Mouse (Mus musculus): Measurements from ENCODE around the gene Lmbr1l. TPM values are rescaled to one million over a fixed set of nuclear protein-coding genes. Genes with fewer than 3 reads are reported as not detected.

The Lmbr1l gene
- polyA plus RNA-seq, 1 experiment from 2014 or later: 43.2 TPM

- no peak overlapping the region for H3K4me3 ChIP-seq
- no peak overlapping the region for H3K9ac ChIP-seq (replicated peaks)
- H3K27ac ChIP-seq (replicated peaks): no peak overlapping the region
- ATAC-seq (replicated peaks): peak; percentile 74
- peaks cover 30% of the 10 kb centered on the region for H3K4me1 ChIP-seq
- no peaks in the 10 kb centered on the region for H3K9me3 ChIP-seq
- H3K4me2 ChIP-seq (replicated peaks): no peak overlapping the region
- 40% methylated on average over 6 of the region's 6 CpGs for WGBS
- no peaks in the 10 kb centered on the region for H3K36me3 ChIP-seq
- H3K27me3 ChIP-seq: peaks cover 60% of the 10 kb centered on the region
Measured at GRCm38 (mm10) chr15:98891907-98892606, 26.0 kb downstream of the Lmbr1l start.

GRCm38 (mm10) chr15:98891198-98891742, 26.8 kb downstream of the Lmbr1l start:
- no peak overlapping the region for H3K9ac ChIP-seq (replicated peaks)
- no peak overlapping the region for H3K4me2 ChIP-seq (replicated peaks)
- peaks cover 53% of the 10 kb centered on the region for H3K27me3 ChIP-seq
- H3K36me3 ChIP-seq: no peaks in the 10 kb centered on the region
- H3K9me3 ChIP-seq: no peaks in the 10 kb centered on the region
- no peak overlapping the region for H3K27ac ChIP-seq (replicated peaks)
- ATAC-seq (replicated peaks): no peak
- 14% methylated on average over 19 of the region's 19 CpGs for WGBS
- 0 out of 2 replicates have a peak overlapping the region, but pooled peaks have one; percentile 5 for H3K4me3 ChIP-seq
- peaks cover 29% of the 10 kb centered on the region for H3K4me1 ChIP-seq

- H3K9me3 ChIP-seq: no peaks in the 10 kb centered on the region
- no peak overlapping the region for H3K27ac ChIP-seq (replicated peaks)
- ATAC-seq (replicated peaks): no peak
- WGBS: 70% methylated on average over 7 of the region's 7 CpGs
- H3K27me3 ChIP-seq: peaks cover 15% of the 10 kb centered on the region; the same call in 1 of the 2 replicates
- no peak overlapping the region for H3K9ac ChIP-seq (replicated peaks)
- no peaks in the 10 kb centered on the region for H3K36me3 ChIP-seq
- no peak overlapping the region for H3K4me3 ChIP-seq
- H3K4me2 ChIP-seq (replicated peaks): no peak overlapping the region
- H3K4me1 ChIP-seq: peaks cover 3% of the 10 kb centered on the region; the same call in 1 of the 2 replicates
Measured at GRCm38 (mm10) chr15:98887526-98887925, 30.5 kb downstream of the Lmbr1l start.

- Histone ChIP-seq H3K4me3 (no peak overlapping the region), H3K36me3 (no peaks in the 10 kb centered on the region), H3K9ac (replicated peaks) (no peak overlapping the region), H3K4me2 (replicated peaks) (no peak overlapping the region), H3K4me1 (peaks cover 3% of the 10 kb centered on the region; the same call in 1 of the 2 replicates), H3K27ac (replicated peaks) (no peak overlapping the region), H3K27me3 (peaks cover 12% of the 10 kb centered on the region; the same call in 1 of the 2 replicates), H3K9me3 (no peaks in the 10 kb centered on the region)
- 65% methylated on average over 8 of the region's 8 CpGs for WGBS
- no peak for ATAC-seq (replicated peaks)
Measured at GRCm38 (mm10) chr15:98886667-98887387, 31.2 kb downstream of the Lmbr1l start.

- Histone ChIP-seq H3K4me3 (no peak overlapping the region), H3K36me3 (no peaks in the 10 kb centered on the region), H3K9ac (replicated peaks) (no peak overlapping the region), H3K4me1 (peaks cover 19% of the 10 kb centered on the region), H3K4me2 (replicated peaks) (no peak overlapping the region), H3K27ac (replicated peaks) (no peak overlapping the region), H3K27me3 (no peaks in the 10 kb centered on the region), H3K9me3 (no peaks in the 10 kb centered on the region)
- 84% methylated on average over 1 of the region's 1 CpGs for WGBS
- ATAC-seq (replicated peaks): no peak
Measured at GRCm38 (mm10) chr15:98884106-98884505, 33.9 kb downstream of the Lmbr1l start.

- H3K36me3 ChIP-seq: no peaks in the 10 kb centered on the region; the same call in 1 of the 2 replicates
- no peaks in the 10 kb centered on the region for H3K27me3 ChIP-seq
- no peak for ATAC-seq (replicated peaks)
- H3K4me3 ChIP-seq: no peak overlapping the region
- H3K4me2 ChIP-seq (replicated peaks): no peak overlapping the region
- no peaks in the 10 kb centered on the region for H3K9me3 ChIP-seq
- no peak overlapping the region for H3K9ac ChIP-seq (replicated peaks)
- peaks cover 23% of the 10 kb centered on the region for H3K4me1 ChIP-seq
- H3K27ac ChIP-seq (replicated peaks): no peak overlapping the region
Measured at GRCm38 (mm10) chr15:98883661-98884060, 34.4 kb downstream of the Lmbr1l start.

GRCm38 (mm10) chr15:98881656-98882008, 36.4 kb downstream of the Lmbr1l start:
- WGBS: 2% methylated on average over 5 of the region's 5 CpGs
- Histone ChIP-seq H3K27me3 (no peaks in the 10 kb centered on the region), H3K27ac (replicated peaks) (peak overlapping the region; percentile 29), H3K9me3 (no peaks in the 10 kb centered on the region), H3K4me3 (peak overlapping the region; percentile 73), H3K4me2 (replicated peaks) (peak overlapping the region; percentile 87), H3K9ac (replicated peaks) (no peak overlapping the region), H3K4me1 (peaks cover 25% of the 10 kb centered on the region), H3K36me3 (peaks cover 3% of the 10 kb centered on the region; the same call in 1 of the 2 replicates)
- peak; percentile 59 for ATAC-seq (replicated peaks)

- WGBS: under 1% methylated on average over 48 of the region's 48 CpGs
- H3K9me3 ChIP-seq: no peaks in the 10 kb centered on the region
- peaks cover 3% of the 10 kb centered on the region; the same call in 1 of the 2 replicates for H3K36me3 ChIP-seq
- peak overlapping the region; percentile 73 for H3K4me3 ChIP-seq
- peak overlapping the region; percentile 87 for H3K4me2 ChIP-seq (replicated peaks)
- H3K27ac ChIP-seq (replicated peaks): peak overlapping the region; percentile 89
- H3K4me1 ChIP-seq: peaks cover 25% of the 10 kb centered on the region
- peak overlapping the region; percentile 73 for H3K9ac ChIP-seq (replicated peaks)
- peak; percentile 98 for ATAC-seq (replicated peaks)
- no peaks in the 10 kb centered on the region for H3K27me3 ChIP-seq
Measured at GRCm38 (mm10) chr15:98880978-98881655, 36.9 kb downstream of the Lmbr1l start.

- H3K4me2 ChIP-seq (replicated peaks): no peak overlapping the region
- peaks cover 31% of the 10 kb centered on the region for H3K4me1 ChIP-seq
- H3K27ac ChIP-seq (replicated peaks): no peak overlapping the region
- peaks cover 3% of the 10 kb centered on the region; the same call in 1 of the 2 replicates for H3K36me3 ChIP-seq
- no peak overlapping the region for H3K9ac ChIP-seq (replicated peaks)
- ATAC-seq (replicated peaks): no peak
- no peaks in the 10 kb centered on the region for H3K27me3 ChIP-seq
- 21% methylated on average over 3 of the region's 3 CpGs for WGBS
- H3K4me3 ChIP-seq: no peak overlapping the region
- H3K9me3 ChIP-seq: no peaks in the 10 kb centered on the region
Measured at GRCm38 (mm10) chr15:98877331-98877730, 40.7 kb downstream of the Lmbr1l start.

GRCm38 (mm10) chr15:98871916-98872888, 45.8 kb downstream of the Lmbr1l start:
- Histone ChIP-seq H3K9ac (replicated peaks) (peak overlapping the region; percentile 98), H3K4me2 (replicated peaks) (peak overlapping the region; percentile 85), H3K27me3 (no peaks in the 10 kb centered on the region), H3K4me3 (peak overlapping the region; percentile 91), H3K27ac (replicated peaks) (peak overlapping the region; percentile 99), H3K9me3 (no peaks in the 10 kb centered on the region), H3K4me1 (peaks cover 36% of the 10 kb centered on the region), H3K36me3 (no peaks in the 10 kb centered on the region)
- peak; percentile 86 for ATAC-seq (replicated peaks)
- whole genome bisulfite sequencing: under 1% methylated on average over 51 of the region's 51 CpGs

Measured in forebrain, embryonic 15.5 days (tissue).